Mouse (Mus musculus): ENCODE measurements at regions not wholly inside any gene's neighbourhood (a gene's known extent, or its start where the extent isn't known, plus 50 kb on each side); places are given as distances from the start of the nearest gene placed in this dataset. TPM values are rescaled to one million over a fixed set of nuclear protein-coding genes. Genes with fewer than 3 reads are reported as not detected.
"Not testable (repeated sequence)": the region's sequence is repeated elsewhere in the genome, so short reads cannot be mapped to it uniquely, and the experiment has no call there.

DNA sequence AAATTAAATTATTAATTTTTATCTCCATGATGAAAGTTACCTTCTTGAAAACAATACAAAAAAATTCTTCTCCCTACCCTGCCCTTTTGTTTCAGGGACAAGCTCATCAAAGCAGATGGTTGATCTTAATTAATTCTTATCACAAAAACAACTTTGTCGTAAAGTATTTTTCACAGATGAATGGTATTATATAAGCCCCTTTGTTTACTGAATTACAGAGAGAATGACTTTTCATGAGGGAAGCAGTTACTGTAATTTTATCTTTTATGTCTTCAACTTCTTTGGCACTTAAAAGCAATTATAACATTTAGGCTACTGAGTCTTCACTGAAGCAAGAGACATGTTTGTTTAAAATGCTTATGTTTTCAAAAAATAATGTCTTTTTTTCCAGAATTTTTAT, 1303.5 kb upstream of the Got2 start:
- Histone ChIP-seq H3K4me3 (ENCODE audit: low read depth, low read length) (no peak overlapping the region), H3K4me2 (no peak overlapping the region), H3K36me3 (ENCODE audit: control insufficient read depth, insufficient read depth, low read length) (no peaks in the 10 kb centered on the region), H3K27ac (ENCODE audit: low read depth, low read length) (no peak overlapping the region), H3K9me3 (ENCODE audit: control insufficient read depth, low read length) (no peaks in the 10 kb centered on the region), H3K4me1 (ENCODE audit: control insufficient read depth, insufficient read depth, low read length) (no peaks in the 10 kb centered on the region), H3K27me3 (ENCODE audit: control insufficient read depth, insufficient read depth, low read length) (no peaks in the 10 kb centered on the region), H3K9ac (ENCODE audit: low read length) (no peak overlapping the region)
- WGBS, result 84% methylated on average over 1 of the region's 1 CpGs
- ATAC-seq (ENCODE audit: low FRiP score) (no peak), DNase-seq (ENCODE audit: low spot score, missing footprints) (no peak)

DNA sequence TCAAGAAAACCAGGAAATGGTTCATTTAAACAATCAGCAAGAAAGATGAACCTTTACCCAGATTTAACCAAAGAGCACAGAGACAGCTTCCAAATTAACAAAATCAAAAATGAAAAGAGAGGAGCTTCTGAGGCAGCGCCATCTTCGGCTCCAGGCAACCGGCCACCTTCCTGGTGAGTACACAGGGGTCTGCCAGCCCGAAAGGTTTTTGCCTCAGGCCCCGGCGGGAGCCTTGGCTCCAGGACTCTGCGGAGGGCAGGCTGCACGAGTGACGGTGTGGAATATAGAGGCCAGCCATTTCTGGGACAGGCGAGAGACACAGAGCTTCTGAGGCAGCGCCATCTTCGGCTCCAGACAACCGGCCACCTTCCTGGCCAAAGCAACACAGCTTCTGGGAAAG, 1295.5 kb upstream of the Got2 start:
- H3K27me3 ChIP-seq (ENCODE audit: control insufficient read depth, insufficient read depth, low read length); ATAC-seq (ENCODE audit: low FRiP score); H3K36me3 ChIP-seq (ENCODE audit: control insufficient read depth, insufficient read depth, low read length); DNase-seq (ENCODE audit: low spot score, missing footprints); H3K4me3 ChIP-seq (ENCODE audit: low read depth, low read length); H3K4me1 ChIP-seq (ENCODE audit: control insufficient read depth, insufficient read depth, low read length); H3K27ac ChIP-seq (ENCODE audit: low read depth, low read length); H3K9me3 ChIP-seq (ENCODE audit: control insufficient read depth, low read length); H3K9ac ChIP-seq (ENCODE audit: low read length); H3K4me2 ChIP-seq: not testable (repeated sequence)
- 93% methylated on average over 13 of the region's 13 CpGs for WGBS

DNA sequence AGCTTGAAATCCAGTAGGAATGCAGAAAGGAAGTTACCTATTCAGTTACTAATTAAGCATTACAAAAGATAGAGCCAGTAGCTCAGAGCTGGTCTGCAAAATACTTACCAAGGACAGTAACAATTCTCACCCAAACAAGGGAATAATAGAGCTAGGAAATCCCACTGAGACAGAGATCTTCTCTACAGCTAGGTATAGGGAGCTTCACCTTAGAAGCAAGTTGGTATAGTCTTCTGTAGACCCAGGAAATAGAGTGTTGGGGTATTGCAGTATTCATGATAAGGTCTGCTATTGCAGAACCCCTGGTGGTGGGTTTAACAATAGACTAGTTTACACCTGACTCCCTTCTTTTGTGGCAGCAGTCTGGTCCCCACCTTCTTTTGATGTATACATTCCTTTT, 1294.1 kb upstream of the Got2 start:
- not testable (repeated sequence) for H3K4me1 ChIP-seq (ENCODE audit: control insufficient read depth, insufficient read depth, low read length); H3K4me2 ChIP-seq; DNase-seq (ENCODE audit: low spot score, missing footprints); H3K9ac ChIP-seq (ENCODE audit: low read length); H3K9me3 ChIP-seq (ENCODE audit: control insufficient read depth, low read length); H3K36me3 ChIP-seq (ENCODE audit: control insufficient read depth, insufficient read depth, low read length); H3K4me3 ChIP-seq (ENCODE audit: low read depth, low read length); ATAC-seq (ENCODE audit: low FRiP score); H3K27ac ChIP-seq (ENCODE audit: low read depth, low read length); H3K27me3 ChIP-seq (ENCODE audit: control insufficient read depth, insufficient read depth, low read length)

Small RNA genes lying in the stretch of these regions (microRNA-seq; reads per million reads assigned to microRNA genes)
- gene Gm26399, result not detected
